Mouse (Mus musculus) T-helper 1 cell (primary cell): ENCODE data around the gene Slc51a.

Experiments used
- in situ Hi-C: fragments of 300-600 bp; cut with MboI, MseI; formaldehyde crosslinking; loops from one replicate; pipeline ENCODE4 v1.15.1; 2025; ENCODE audit warnings: high pct_unique_total_duplicates

The Slc51a gene

DNA sequence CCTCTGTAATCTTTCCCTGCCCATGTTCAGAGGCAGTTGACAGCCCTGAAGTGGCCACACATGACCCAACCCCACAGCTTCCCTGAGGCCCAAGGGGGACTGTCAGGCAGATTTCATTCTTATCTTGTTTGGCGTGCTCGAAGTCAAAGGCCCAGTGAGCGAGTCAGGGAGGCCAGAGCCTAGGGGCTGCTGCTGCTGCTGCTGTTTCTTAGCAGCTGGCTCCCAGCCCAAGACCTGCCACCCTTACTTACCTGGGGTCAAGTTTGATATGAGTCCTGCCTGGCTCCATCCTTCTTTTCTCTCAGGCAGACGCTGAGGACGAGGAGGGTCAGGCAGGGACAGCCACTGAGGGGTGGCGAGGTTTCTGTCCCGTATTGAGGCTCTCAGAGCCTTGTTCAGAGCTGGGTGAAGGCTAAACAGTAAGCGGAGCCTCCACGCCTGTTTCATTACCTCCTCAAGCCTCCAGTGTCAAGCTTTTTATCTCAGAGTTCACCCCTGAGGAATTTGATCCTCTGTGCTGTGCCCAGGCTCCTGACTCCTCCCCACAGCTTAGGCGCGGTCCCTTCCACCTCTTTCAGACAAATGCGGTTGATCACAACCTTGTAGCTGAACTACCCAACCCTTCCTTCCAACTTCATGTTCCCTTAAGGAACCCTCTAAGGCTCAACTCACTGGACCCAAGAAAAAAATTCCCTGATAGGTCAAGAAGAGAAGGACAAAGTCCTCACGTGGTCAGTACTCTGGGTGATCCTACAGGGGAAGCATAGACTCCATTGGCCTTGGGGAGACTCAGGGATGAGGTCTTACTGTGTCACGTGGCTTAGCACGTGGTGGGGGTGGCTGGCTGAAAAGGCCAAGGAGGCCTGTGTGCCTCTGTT, at the start of gene Slc51a:
Slc51a (minus strand) TSS at position 646 of the 878 bp plus-strand sequence.
- in situ Hi-C loops = no loop called here

DNA sequence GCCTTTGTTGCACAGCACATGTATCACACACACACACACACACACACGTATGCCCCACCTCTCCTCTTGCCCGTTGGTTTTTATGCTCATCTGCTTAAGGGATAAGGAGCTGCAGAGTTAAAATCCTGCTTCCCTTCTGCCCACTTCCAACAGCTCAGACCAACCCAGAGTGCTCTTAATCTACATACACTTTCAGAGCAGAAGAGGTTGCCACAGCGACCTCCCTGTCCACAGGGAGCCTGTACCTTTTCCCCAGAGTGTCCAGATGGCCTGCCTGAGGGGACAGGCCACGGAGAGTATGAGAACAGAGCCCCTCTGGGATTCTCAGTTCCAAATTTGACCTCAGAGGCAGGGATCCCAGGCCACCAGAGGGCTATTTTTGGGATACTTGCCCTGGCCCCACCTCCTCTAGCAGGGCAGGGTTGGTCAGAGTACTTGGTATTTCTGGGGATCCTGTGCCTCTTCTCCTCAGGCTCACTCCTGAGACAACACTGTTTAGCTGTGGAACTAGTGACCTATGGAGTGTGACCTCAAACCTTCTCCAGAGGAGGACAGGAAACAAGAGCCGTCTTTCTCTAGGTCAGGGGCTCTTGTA, 47.6 kb upstream of the Slc51a start:
- in situ Hi-C loops = no loop called here

- in situ Hi-C loops = no loop called here
Measured at GRCm38 (mm10) chr16:32532878-32533826, 45.5 kb upstream of the Slc51a start.

GRCm38 (mm10) chr16:32526906-32527305, 39.2 kb upstream of the Slc51a start:
- in situ Hi-C loops = no loop called here

GRCm38 (mm10) chr16:32524244-32524615, 36.6 kb upstream of the Slc51a start:
- in situ Hi-C loops = no loop called here

GRCm38 (mm10) chr16:32523462-32524243, 36.0 kb upstream of the Slc51a start:
- in situ Hi-C loops = no loop called here

DNA sequence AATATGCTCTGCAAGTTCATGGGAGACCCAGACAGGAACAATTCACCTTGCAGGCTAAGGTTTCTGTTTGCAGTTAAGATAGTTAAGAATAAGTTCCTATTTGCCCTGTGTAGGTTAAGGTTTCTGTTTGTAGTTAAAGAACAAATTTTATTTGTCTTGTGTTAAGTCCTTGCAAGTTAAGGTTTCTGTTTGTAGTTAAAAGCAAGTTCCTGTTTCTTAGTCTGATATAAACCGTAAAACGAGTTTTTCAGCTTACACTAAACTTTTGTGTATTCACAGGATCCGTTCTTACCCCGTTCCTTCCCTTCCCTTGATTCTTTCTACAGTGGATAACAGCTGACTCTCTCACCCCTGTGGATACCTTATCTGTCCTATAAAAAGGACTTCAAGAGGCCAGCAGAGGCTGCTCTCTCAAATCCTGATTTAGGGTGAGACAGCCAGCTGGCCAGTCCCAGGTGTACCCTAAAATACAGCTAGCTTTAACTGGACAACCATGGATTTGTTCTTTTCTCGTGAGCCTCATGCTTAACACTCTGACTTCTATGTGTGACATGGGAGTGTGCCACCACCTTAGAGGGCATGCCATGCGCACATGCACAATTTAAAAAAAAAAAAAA, 35.0 kb upstream of the Slc51a start:
- in situ Hi-C loops = no loop called here

DNA sequence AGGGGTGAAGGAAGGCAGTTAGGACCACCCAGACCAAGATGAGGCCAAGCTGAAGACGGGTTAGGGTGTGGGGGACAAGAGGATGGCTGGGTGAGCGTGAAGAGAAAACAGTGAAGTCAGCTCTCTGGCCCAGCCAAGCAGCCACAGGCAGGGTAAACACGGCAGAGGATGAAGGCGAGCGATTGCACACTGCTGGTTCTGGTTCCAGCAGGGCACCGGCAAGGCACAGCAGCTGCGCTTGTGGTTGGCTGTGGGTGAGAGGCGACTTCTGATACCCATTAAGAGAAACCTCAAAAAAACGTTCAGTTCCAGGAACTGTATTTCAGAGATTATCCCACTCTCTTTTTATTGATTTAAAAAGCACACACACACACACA, 32.7 kb upstream of the Slc51a start:
- in situ Hi-C loops = no loop called here

DNA sequence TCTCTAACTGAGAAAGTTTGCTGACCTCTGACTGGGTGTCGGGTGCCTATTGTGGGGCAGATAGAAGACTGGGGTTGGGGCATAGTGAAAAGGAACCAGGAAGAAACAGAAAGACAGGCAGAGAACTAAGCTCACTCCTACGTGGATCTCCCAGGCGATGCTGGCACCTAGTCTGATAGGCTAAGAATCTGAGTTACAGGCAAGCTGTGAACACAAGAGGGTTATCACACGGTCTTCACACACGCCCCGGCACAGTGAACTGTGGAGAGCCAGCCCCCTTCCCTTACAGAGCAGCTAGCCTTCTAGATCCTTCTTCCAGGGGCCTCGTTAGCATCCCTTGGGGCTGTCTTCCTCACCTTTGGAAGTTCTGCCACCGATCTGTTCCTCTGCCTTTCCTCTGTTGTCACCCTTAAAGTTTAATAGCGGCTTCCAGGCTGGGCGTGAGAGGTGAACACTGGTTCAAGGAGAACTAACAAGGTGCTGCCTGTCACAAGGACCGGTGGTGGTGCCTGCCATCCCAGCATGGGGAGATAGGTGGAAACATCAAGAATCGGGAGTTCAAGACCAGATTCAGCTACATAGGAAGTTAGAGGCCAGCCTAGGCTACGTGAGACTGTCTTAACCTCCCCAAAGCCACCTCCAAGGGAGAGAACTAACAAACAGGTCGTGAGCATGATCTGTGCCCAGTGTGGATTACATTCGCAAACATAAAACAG, 32.1 kb upstream of the Slc51a start:
- in situ Hi-C loops = no loop called here

- in situ Hi-C loops = no loop called here
Measured at GRCm38 (mm10) chr16:32517785-32518481, 30.3 kb upstream of the Slc51a start.

GRCm38 (mm10) chr16:32516006-32516962, 28.6 kb upstream of the Slc51a start:
- in situ Hi-C loops = no loop called here

- in situ Hi-C loops = loop anchor here (5.0 kb wide), 2 partner anchors 93 to 163 kb away; partner anchors contain the start of gene Tfrc
Measured at GRCm38 (mm10) chr16:32513948-32514347, 26.3 kb upstream of the Slc51a start.

GRCm38 (mm10) chr16:32513401-32513800, 25.7 kb upstream of the Slc51a start:
- in situ Hi-C loops = loop anchor here (5.0 kb wide), 2 partner anchors 94 to 164 kb away; partner anchors contain the start of gene Tfrc

DNA sequence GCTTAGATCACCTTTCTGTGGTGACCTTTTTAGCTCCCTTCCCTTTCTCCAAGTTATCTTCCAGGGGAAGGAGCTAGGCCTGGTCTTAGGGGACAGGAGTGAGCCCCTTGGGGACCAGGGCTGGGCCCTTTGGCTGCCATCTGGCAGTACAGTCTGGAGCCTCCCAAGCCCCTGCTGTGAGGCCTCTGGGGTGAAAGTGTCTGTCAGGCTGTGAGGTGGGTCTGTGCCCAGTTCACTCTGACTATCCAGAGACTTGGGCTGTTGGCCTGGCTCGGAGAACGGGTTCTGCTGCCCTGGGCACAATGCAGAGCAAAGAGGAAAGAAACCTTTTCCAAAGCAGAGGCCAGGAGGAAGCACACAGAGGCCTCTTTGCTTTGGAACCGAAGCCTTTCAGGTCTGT, 25.2 kb upstream of the Slc51a start:
- in situ Hi-C loops = loop anchor here (5.0 kb wide), 2 partner anchors 94 to 164 kb away; partner anchors contain the start of gene Tfrc

GRCm38 (mm10) chr16:32511827-32512490, 24.3 kb upstream of the Slc51a start:
- in situ Hi-C loops = loop anchor here (5.0 kb wide), 2 partner anchors 95 to 165 kb away; partner anchors contain the start of gene Tfrc

DNA sequence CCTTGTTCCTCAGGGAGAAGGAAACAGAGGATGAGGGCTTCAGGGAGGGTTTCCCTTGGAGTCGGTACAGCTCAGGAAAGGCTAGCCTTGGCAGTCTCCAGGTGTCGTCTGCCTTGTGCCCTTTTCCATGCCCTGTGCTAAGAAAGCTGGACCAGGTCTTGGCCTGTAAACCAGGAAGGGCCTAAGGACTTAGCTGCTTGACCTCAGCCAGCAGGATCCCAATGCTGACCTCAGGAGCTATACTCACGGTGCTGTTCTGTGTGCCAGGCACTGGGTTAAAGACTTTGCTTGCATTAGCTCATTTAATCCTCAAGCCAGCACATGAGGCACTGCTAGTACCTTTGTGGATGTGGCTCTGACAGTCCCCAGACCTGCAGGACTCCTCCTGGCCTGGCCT, 23.7 kb upstream of the Slc51a start:
- in situ Hi-C loops = loop anchor here (5.0 kb wide), 2 partner anchors 96 to 166 kb away; partner anchors contain the start of gene Tfrc
